Mouse (Mus musculus) stomach, postnatal 0 days (tissue): ENCODE measurements around the gene Cdh20. TPM values are rescaled to one million over a fixed set of nuclear protein-coding genes. Genes with fewer than 3 reads are reported as not detected.

Experiments used
- ATAC-seq: fragments of 200-750 bp; cut with Nextera tagmentation; 2 replicates; pipeline ENCODE4 v1.8.0; 2017; ENCODE audit not compliant: low FRiP score, low TSS enrichment
- DNase-seq: peaks from one replicate; pipeline ENCODE4 v3.0.0-alpha.2; 2016; ENCODE audit warnings: low spot score
- H3K27ac ChIP-seq: fragments of 300-500 bp; sonication (generic); replicated peaks from 2 replicates; pipeline ENCODE4 v1.5.1; 2014; ENCODE audit warnings: mild to moderate bottlenecking, control low read depth
- H3K27me3 ChIP-seq: fragments of 300-500 bp; sonication (generic); 2 replicates; pipeline ENCODE4 v1.6.1; 2014; ENCODE audit warnings: low read length; ENCODE audit not compliant: control insufficient read depth, insufficient read depth
- H3K36me3 ChIP-seq: fragments of 300-500 bp; sonication (generic); 2 replicates; pipeline ENCODE4 v1.6.1; 2014; ENCODE audit warnings: low read length, mixed read lengths; ENCODE audit not compliant: control insufficient read depth, insufficient read depth
- H3K4me1 ChIP-seq: fragments of 300-500 bp; sonication (generic); replicated peaks from 2 replicates; pipeline ENCODE4 v1.6.1; 2014; ENCODE audit warnings: antibody characterized with exemption; ENCODE audit not compliant: control insufficient read depth, insufficient read depth
- H3K4me2 ChIP-seq: fragments of 300-500 bp; sonication (generic); replicated peaks from 2 replicates; pipeline ENCODE4 v1.6.1; 2014; ENCODE audit warnings: low read depth, mild to moderate bottlenecking, control low read depth, moderate library complexity
- H3K4me3 ChIP-seq: fragments of 300-500 bp; sonication (generic); 2 replicates; pipeline ENCODE4 v1.5.1; 2014; ENCODE audit warnings: low read depth, low read length, control low read depth
- H3K9ac ChIP-seq: fragments of 300-500 bp; sonication (generic); 2 replicates; pipeline ENCODE4 v1.6.1; 2014; ENCODE audit warnings: mild to moderate bottlenecking, low read length, control low read depth, mixed read lengths
- H3K9me3 ChIP-seq: fragments of 300-500 bp; sonication (generic); 2 replicates; pipeline ENCODE4 v1.6.1; 2016; ENCODE audit warnings: low read length; ENCODE audit not compliant: control insufficient read depth
- CTCF ChIP-seq: IDR thresholded peaks from 2 replicates; pipeline ENCODE4 v1.5.1; 2016; ENCODE audit warnings: antibody characterized with exemption, low read depth, mild to moderate bottlenecking, moderate library complexity
- EP300 ChIP-seq: optimal IDR thresholded peaks from 2 replicates; pipeline ENCODE3; 2016; ENCODE audit warnings: antibody characterized with exemption
- WGBS: fragments of 180-500 bp; shearing (Covaris S2); extraction: QIAGEN DNeasy Blood & Tissue Kit; methylation state at CpG from one replicate; pipeline ENCODE4 v1.1.7; 2014; 5-methylcytosine and 5-hydroxymethylcytosine counted together
- polyA plus RNA-seq: library from polyadenylated mRNA; unstranded; fragments of >200 nt; fragmentation: Nextera tagmentation; extraction: Ambion mirVana; gene quantifications from 2 replicates; pipeline ENCODE4 v1.2.1, GENCODE M21; 2015

Gene Cdh20
- polyA plus RNA-seq, 1 experiment from 2014 or later = 0.10 TPM

GRCm38 (mm10) chr1:105003786-105004185 is 235.5 kb downstream of the Cdh20 start:
- no peak overlapping the region for H3K9ac ChIP-seq
- TF ChIP-seq EP300 = no peak
- no peak for TF ChIP-seq CTCF
- H3K4me3 ChIP-seq = no peak overlapping the region
- DNase-seq = no peak
- 67% methylated on average over 1 of the region's 1 CpGs for WGBS
- no peaks in the 10 kb centered on the region for H3K27me3 ChIP-seq
- H3K27ac ChIP-seq = no peak overlapping the region
- no peak for ATAC-seq
- H3K4me1 ChIP-seq = no peaks in the 10 kb centered on the region
- H3K9me3 ChIP-seq = no peaks in the 10 kb centered on the region
- H3K36me3 ChIP-seq = no peaks in the 10 kb centered on the region
- no peak overlapping the region for H3K4me2 ChIP-seq

DNA sequence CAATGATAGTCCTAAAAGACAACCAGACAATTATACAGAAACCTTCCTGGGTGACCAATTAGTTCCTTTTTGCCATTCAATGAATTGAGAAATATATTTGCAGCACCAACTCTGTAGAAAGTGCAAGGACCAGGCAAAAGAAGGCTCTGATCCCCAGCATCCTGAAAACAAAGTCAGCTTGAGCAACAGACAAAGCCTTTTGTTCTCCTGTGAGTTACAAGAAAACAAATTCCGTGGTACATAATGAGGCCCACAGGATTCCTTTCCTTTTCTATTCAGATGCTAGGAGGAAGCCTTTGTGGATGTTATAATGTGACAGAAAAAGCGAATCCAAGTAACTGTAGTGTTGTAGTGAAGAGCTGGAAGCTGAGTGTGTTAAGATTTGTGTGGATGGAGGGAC is 244.3 kb downstream of the Cdh20 start:
- Histone ChIP-seq H3K27me3 (no peaks in the 10 kb centered on the region), H3K4me1 (no peaks in the 10 kb centered on the region), H3K9me3 (no peaks in the 10 kb centered on the region), H3K27ac (no peak overlapping the region), H3K4me3 (no peak overlapping the region), H3K9ac (no peak overlapping the region), H3K4me2 (no peak overlapping the region), H3K36me3 (no peaks in the 10 kb centered on the region)
- ATAC-seq (no peak), DNase-seq (no peak)
- TF ChIP-seq EP300 = no peak
- TF ChIP-seq CTCF = no peak
- WGBS = 51% methylated on average over 2 of the region's 2 CpGs

DNA sequence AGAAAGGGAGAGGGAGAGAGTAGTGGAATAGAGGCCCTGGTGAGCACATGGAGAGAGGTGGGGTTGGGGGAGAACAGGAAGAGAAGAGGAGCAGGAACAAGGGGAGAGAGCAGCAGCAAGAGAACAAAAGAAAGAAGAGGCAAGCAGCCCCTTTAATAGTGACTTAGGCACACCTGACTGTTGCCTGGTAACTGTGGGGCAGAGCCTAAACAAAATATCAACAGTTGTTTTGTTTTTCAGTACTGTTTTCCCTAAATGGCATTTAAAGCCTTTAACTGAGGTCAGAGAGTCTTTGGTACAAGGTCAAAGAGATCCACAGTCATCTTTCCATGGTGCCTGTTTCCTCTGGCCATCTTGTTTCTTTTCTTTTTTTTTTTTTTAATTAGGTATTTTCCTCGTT is 245.0 kb downstream of the Cdh20 start:
- Histone ChIP-seq H3K36me3 (no peaks in the 10 kb centered on the region), H3K27me3 (no peaks in the 10 kb centered on the region), H3K4me1 (no peaks in the 10 kb centered on the region), H3K4me3 (no peak overlapping the region), H3K9ac (no peak overlapping the region), H3K4me2 (no peak overlapping the region), H3K9me3 (no peaks in the 10 kb centered on the region), H3K27ac (no peak overlapping the region)
- WGBS = 43% methylated on average over 1 of the region's 1 CpGs
- no peak for TF ChIP-seq CTCF
- TF ChIP-seq EP300 = no peak
- DNase-seq (no peak), ATAC-seq (no peak)

DNA sequence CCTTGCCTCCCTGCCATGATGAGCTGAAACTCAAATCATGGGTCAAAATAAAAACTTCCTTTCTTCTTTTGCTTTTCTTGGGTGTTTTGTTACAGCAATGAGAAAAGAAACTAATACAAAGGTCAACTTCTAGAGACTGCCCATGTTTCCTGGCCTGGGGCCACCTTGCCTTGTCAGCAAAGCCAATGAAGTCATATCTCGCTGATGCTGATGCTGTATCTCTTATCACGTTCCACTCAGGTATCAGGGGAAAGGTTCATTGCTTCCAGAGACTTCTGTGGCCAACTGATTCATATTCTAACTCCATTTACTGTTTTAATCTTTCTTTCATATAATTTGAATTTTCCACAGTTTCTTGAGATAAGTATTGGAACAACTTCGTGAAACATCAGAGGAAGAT is 273.3 kb downstream of the Cdh20 start:
- no peak overlapping the region for H3K27ac ChIP-seq
- H3K4me2 ChIP-seq = no peak overlapping the region
- H3K9ac ChIP-seq = no peak overlapping the region
- no peaks in the 10 kb centered on the region for H3K4me1 ChIP-seq
- no peaks in the 10 kb centered on the region for H3K36me3 ChIP-seq
- H3K27me3 ChIP-seq = no peaks in the 10 kb centered on the region
- DNase-seq = no peak
- no peak for ATAC-seq
- no peaks in the 10 kb centered on the region for H3K9me3 ChIP-seq
- no peak for TF ChIP-seq EP300
- H3K4me3 ChIP-seq = no peak overlapping the region
- WGBS = 76% methylated on average over 3 of the region's 3 CpGs
